Mouse (Mus musculus) spleen, adult 2 months (tissue): Measurements from ENCODE around the gene Pxdc1.

Experiments
- CTCF ChIP-seq: fragments of 200-500 bp; IDR thresholded peaks from 2 replicates; pipeline ENCODE4 v1.5.1; 2011; ENCODE audit warnings: mild to moderate bottlenecking, inconsistent platforms; ENCODE audit not compliant: insufficient read depth, insufficient read length, insufficient replicate concordance; ENCODE audit errors: extremely low read depth
- POLR2A ChIP-seq: fragments of 200-500 bp; IDR thresholded peaks from 2 replicates; pipeline ENCODE4 v1.6.1; 2011; ENCODE audit warnings: low read depth, low read length, inconsistent platforms

DNA sequence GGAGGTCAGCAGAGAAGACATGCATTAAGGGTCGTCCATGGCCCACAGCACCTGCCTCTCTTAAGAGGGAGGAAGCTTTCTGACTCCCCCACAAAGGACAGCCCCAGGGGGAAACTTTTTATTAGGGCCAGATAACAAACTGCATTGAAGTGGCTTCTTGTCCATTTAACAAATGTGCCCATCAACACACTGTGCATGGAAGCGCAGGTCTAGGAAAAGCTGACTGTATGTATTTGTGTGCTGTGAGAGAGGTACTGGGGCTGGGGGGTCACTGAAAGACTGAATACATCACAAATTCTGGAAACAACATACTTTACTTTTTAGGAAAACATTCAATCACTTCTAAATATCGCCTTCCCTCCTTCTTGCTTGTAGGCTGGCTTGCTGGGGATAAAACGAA, 9.4 kb downstream of the Pxdc1 start:
- no peak for TF ChIP-seq CTCF
- no peak for TF ChIP-seq POLR2A
